Mouse (Mus musculus): Measurements from ENCODE around the gene Ulk4. TPM values are rescaled to one million over a fixed set of nuclear protein-coding genes. Genes with fewer than 3 reads are reported as not detected.

The Ulk4 gene
- polyA plus RNA-seq, 2 experiments: 0.40 to 30.5 TPM

DNA sequence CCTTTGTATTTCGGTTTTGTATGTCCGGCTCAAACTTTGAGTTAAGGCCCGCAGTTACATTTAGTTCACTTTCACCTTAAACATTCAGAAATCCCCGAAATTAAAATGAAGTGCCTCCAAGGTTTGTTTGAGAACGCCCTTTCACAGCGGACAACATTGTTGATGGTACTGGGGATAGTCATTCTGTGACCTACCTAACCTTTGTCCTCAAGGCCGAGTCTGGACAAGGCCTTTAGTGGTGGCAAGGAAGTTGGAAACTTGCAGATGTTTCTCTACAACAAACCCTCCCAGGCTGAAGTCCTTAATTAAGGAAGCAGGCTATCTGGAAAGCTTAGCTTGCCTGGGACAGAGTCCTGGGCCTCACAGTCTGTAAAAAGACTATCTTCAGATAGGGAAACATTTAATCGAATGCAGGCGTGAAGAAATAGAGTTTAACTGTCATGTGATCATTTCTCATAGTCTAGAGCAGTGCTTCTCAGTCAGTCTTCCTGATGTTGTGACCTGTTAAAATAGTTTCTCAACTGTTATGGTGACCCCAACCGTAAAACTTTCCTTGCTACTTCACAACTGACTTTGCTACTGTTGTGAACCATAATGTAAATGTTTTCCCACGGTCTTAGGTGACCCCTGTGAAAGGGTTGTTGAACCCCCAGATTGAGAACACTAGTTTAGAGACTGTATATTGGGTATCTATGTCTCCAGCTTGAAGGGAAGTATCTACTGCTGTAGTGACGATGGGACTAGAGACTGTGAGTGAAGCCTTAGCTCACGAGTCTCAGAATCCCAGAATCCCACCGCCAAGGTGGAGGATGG, 342.0 kb downstream of the Ulk4 start:
- DNase-seq (ENCODE audit: low read depth in 3 of 3, low spot score in 3 of 3) (no peak), ATAC-seq (ENCODE audit: insufficient read depth) (no peak)
- Histone ChIP-seq H3K4me2 (ENCODE audit: low read depth) (peak overlapping the region; percentile 82), H3K4me3 (ENCODE audit: insufficient read depth in 1 of 2, low read depth in 2 of 2, low read length in 2 of 2) (peak overlapping the region; percentile 75 to 90), H3K9me3 (ENCODE audit: control insufficient read depth, low read length) (no peaks in the 10 kb centered on the region), H3K4me1 (replicated peaks; ENCODE audit: control insufficient read depth in 2 of 2, insufficient read depth in 2 of 2, low read length in 1 of 2) (peaks cover 6 to 29% of the 10 kb centered on the region in 2 experiments), H3K9ac (replicated peaks) (peak overlapping the region; percentile 93), H3K36me3 (replicated peaks; ENCODE audit: control insufficient read depth, insufficient read depth, low read depth) (no peaks in the 10 kb centered on the region; the same call in 1 of the 2 replicates), H3K27me3 (ENCODE audit: control insufficient read depth, insufficient read depth, low read length) (no peaks in the 10 kb centered on the region), H3K27ac (peak overlapping the region; percentile 66)
- no peak for TF ChIP-seq EP300 (IDR thresholded peaks at IDR 0.05; ENCODE audit: low read depth)
- TF ChIP-seq CTCF (IDR thresholded peaks at IDR 0.05; ENCODE audit: low read depth): no peak
- WGBS (ENCODE audit: insufficient replicate concordance): 5% methylated on average over 14 of the region's 14 CpGs

- no peak for TF ChIP-seq CTCF (IDR thresholded peaks at IDR 0.05; ENCODE audit: low read depth)
- Histone ChIP-seq H3K27me3 (ENCODE audit: control insufficient read depth, insufficient read depth, low read length) (no peaks in the 10 kb centered on the region), H3K27ac (peak overlapping the region; percentile 66), H3K4me3 (ENCODE audit: insufficient read depth in 1 of 2, low read depth in 2 of 2, low read length in 2 of 2) (peak overlapping the region; percentile 75 to 90), H3K36me3 (replicated peaks; ENCODE audit: control insufficient read depth, insufficient read depth, low read depth) (no peaks in the 10 kb centered on the region; the same call in 1 of the 2 replicates), H3K9me3 (ENCODE audit: control insufficient read depth, low read length) (no peaks in the 10 kb centered on the region), H3K4me2 (ENCODE audit: low read depth) (peak overlapping the region; percentile 82), H3K4me1 (replicated peaks; ENCODE audit: control insufficient read depth in 2 of 2, insufficient read depth in 2 of 2, low read length in 1 of 2) (peaks cover 6 to 27% of the 10 kb centered on the region in 2 experiments), H3K9ac (replicated peaks) (peak overlapping the region; percentile 93)
- DNase-seq (ENCODE audit: low read depth in 3 of 3, low spot score in 3 of 3): no peak
- ATAC-seq (ENCODE audit: insufficient read depth): no peak
- 1% methylated on average over 53 of the region's 57 CpGs for WGBS (ENCODE audit: insufficient replicate concordance)
Measured at GRCm38 (mm10) chr9:120933886-120934758, 342.9 kb downstream of the Ulk4 start.

GRCm38 (mm10) chr9:120933587-120933885, 343.5 kb downstream of the Ulk4 start:
- peak overlapping the region; percentile 75 to 90 for H3K4me3 ChIP-seq (ENCODE audit: insufficient read depth in 1 of 2, low read depth in 2 of 2, low read length in 2 of 2)
- H3K4me1 ChIP-seq (replicated peaks; ENCODE audit: control insufficient read depth in 2 of 2, insufficient read depth in 2 of 2, low read length in 1 of 2): peaks cover 6 to 27% of the 10 kb centered on the region in 2 experiments
- H3K36me3 ChIP-seq (replicated peaks; ENCODE audit: control insufficient read depth, insufficient read depth, low read depth): no peaks in the 10 kb centered on the region; the same call in 1 of the 2 replicates
- peak overlapping the region; percentile 60 for H3K27ac ChIP-seq
- peak; percentile 77; the same call in 1 of the 2 replicates for ATAC-seq (ENCODE audit: insufficient read depth)
- no peaks in the 10 kb centered on the region for H3K27me3 ChIP-seq (ENCODE audit: control insufficient read depth, insufficient read depth, low read length)
- H3K4me2 ChIP-seq (ENCODE audit: low read depth): peak overlapping the region; percentile 82
- H3K9ac ChIP-seq (replicated peaks): peak overlapping the region; percentile 93
- no peak for DNase-seq (ENCODE audit: low read depth in 3 of 3, low spot score in 3 of 3)
- no peaks in the 10 kb centered on the region for H3K9me3 ChIP-seq (ENCODE audit: control insufficient read depth, low read length)
- 1% methylated on average over 54 of the region's 58 CpGs for WGBS (ENCODE audit: insufficient replicate concordance)
- no peak for TF ChIP-seq EP300 (IDR thresholded peaks at IDR 0.05; ENCODE audit: low read depth)
- TF ChIP-seq CTCF (IDR thresholded peaks at IDR 0.05; ENCODE audit: low read depth): no peak

GRCm38 (mm10) chr9:120932797-120933586, 344.0 kb downstream of the Ulk4 start:
- Histone ChIP-seq H3K4me3 (ENCODE audit: insufficient read depth in 1 of 2, low read depth in 2 of 2, low read length in 2 of 2) (peak overlapping the region; percentile 75 to 90), H3K9me3 (ENCODE audit: control insufficient read depth, low read length) (no peaks in the 10 kb centered on the region), H3K4me1 (replicated peaks; ENCODE audit: control insufficient read depth in 2 of 2, insufficient read depth in 2 of 2, low read length in 1 of 2) (peaks cover 6 to 27% of the 10 kb centered on the region in 2 experiments), H3K9ac (replicated peaks) (peak overlapping the region; percentile 93), H3K4me2 (ENCODE audit: low read depth) (peak overlapping the region; percentile 82), H3K36me3 (replicated peaks; ENCODE audit: control insufficient read depth, insufficient read depth, low read depth) (no peaks in the 10 kb centered on the region; the same call in 1 of the 2 replicates), H3K27ac (peak overlapping the region; percentile 60), H3K27me3 (ENCODE audit: control insufficient read depth, insufficient read depth, low read length) (no peaks in the 10 kb centered on the region)
- 7% methylated on average over 63 of the region's 78 CpGs for WGBS (ENCODE audit: insufficient replicate concordance)
- TF ChIP-seq CTCF (IDR thresholded peaks at IDR 0.05; ENCODE audit: low read depth) (no peak), EP300 (IDR thresholded peaks at IDR 0.05; ENCODE audit: low read depth) (peak; percentile 37; the same call in 1 of the 2 replicates)
- DNase-seq (ENCODE audit: low read depth in 3 of 3, low spot score in 3 of 3) (peak; percentile 85 to 91 (median 89)), ATAC-seq (ENCODE audit: insufficient read depth) (peak; percentile 91)
